Comparison of ENCODE assay signal across 16 mouse cellular contexts in genomic region chr17:29680921-29681320, GRCm38 (mm10). TPM values are rescaled to one million over a fixed set of nuclear protein-coding genes. Genes with fewer than 3 reads are reported as not detected.
DNase-seq lines count a peak whose midpoint lies in the region; ATAC-seq and TF ChIP-seq lines count a peak whose summit lies in the region.
"Had no signal": no experiment of that assay in that cellular context is flagged by ENCODE, and none has a peak within 500 bp of the region (broad histone marks: within the 10 kb centered on the region; RNA-seq: fewer than 3 reads in every experiment).

No protein-coding gene starts in this region.

- H3K4me1 ChIP-seq in forebrain, embryonic 12.5 days = 0 out of 2 replicates have a peak, but pooled peaks cover 6% of the 10 kb centered on the region
- H3K4me1 ChIP-seq in forebrain, embryonic 10.5 days = no peaks in the 10 kb centered on the region
- peaks cover 12% of the 10 kb centered on the region for H3K4me1 ChIP-seq in kidney, embryonic 15.5 days
- H3K4me1 ChIP-seq in midbrain, embryonic 12.5 days = 0 out of 2 replicates have a peak, but pooled peaks cover 4% of the 10 kb centered on the region
- no peaks in the 10 kb centered on the region for H3K4me1 ChIP-seq in midbrain, postnatal 0 days (ENCODE audit: insufficient read depth, low read length)
- peaks cover 7% of the 10 kb centered on the region for H3K4me1 ChIP-seq in bone marrow, adult 2 months (ENCODE audit: control insufficient read depth, insufficient read depth, low read length)
- H3K4me1 ChIP-seq: embryonic facial prominence, embryonic 13.5 days; limb, embryonic 12.5 days had no signal

- H3K9me3 ChIP-seq in forebrain, embryonic 12.5 days = no peaks in the 10 kb centered on the region
- H3K9me3 ChIP-seq in forebrain, embryonic 10.5 days = no peaks in the 10 kb centered on the region
- H3K9me3 ChIP-seq in kidney, embryonic 15.5 days (replicated peaks) = no peaks in the 10 kb centered on the region
- no peaks in the 10 kb centered on the region for H3K9me3 ChIP-seq in midbrain, embryonic 12.5 days
- H3K9me3 ChIP-seq in midbrain, postnatal 0 days (ENCODE audit: low read length) = no peaks in the 10 kb centered on the region
- H3K9me3 ChIP-seq: embryonic facial prominence, embryonic 13.5 days; limb, embryonic 12.5 days; liver, embryonic 13.5 days; neural tube, embryonic 12.5 days; stomach, embryonic 15.5 days had no signal

- TF ChIP-seq CTCF in midbrain, postnatal 0 days (IDR thresholded peaks at IDR 0.05) = no peak
- TF ChIP-seq CTCF in bone marrow, adult 2 months (IDR thresholded peaks at IDR 0.05; ENCODE audit: control insufficient read depth, insufficient read depth, low read length) = no peak

- DNase-seq in forebrain, embryonic 10.5 days (ENCODE audit: extremely low spot score, low spot score) = no peak
- no peak for DNase-seq in kidney, postnatal 25 days
- DNase-seq in midbrain, postnatal 0 days (ENCODE audit: low spot score) = no peak
- no peak for DNase-seq in adrenal gland, adult (ENCODE audit: inconsistent age in 2 of 2, low spot score in 1 of 2)
- DNase-seq: adrenal gland, postnatal 14 days; liver, embryonic 13.5 days had no signal

- H3K27me3 ChIP-seq in forebrain, embryonic 12.5 days = no peaks in the 10 kb centered on the region
- no peaks in the 10 kb centered on the region for H3K27me3 ChIP-seq in forebrain, embryonic 10.5 days (ENCODE audit: poor library complexity, severe bottlenecking)
- H3K27me3 ChIP-seq in kidney, embryonic 15.5 days = no peaks in the 10 kb centered on the region
- H3K27me3 ChIP-seq in midbrain, embryonic 12.5 days = no peaks in the 10 kb centered on the region
- no peaks in the 10 kb centered on the region for H3K27me3 ChIP-seq in midbrain, postnatal 0 days (ENCODE audit: insufficient read depth, low read length)
- H3K27me3 ChIP-seq: embryonic facial prominence, embryonic 13.5 days; limb, embryonic 12.5 days; liver, embryonic 13.5 days; neural tube, embryonic 12.5 days; stomach, embryonic 15.5 days had no signal

- peaks cover 93% of the 10 kb centered on the region for H3K36me3 ChIP-seq in forebrain, embryonic 12.5 days (replicated peaks)
- H3K36me3 ChIP-seq in forebrain, embryonic 10.5 days (replicated peaks) = peaks cover 100% of the 10 kb centered on the region
- peaks cover 98% of the 10 kb centered on the region for H3K36me3 ChIP-seq in kidney, embryonic 15.5 days
- peaks cover 95% of the 10 kb centered on the region for H3K36me3 ChIP-seq in midbrain, embryonic 12.5 days
- H3K36me3 ChIP-seq in midbrain, postnatal 0 days (ENCODE audit: insufficient read depth, low read length) = peaks cover 75% of the 10 kb centered on the region

- H3K4me3 ChIP-seq in forebrain, embryonic 12.5 days (replicated peaks) = no peak overlapping the region
- H3K4me3 ChIP-seq in forebrain, embryonic 10.5 days = no peak overlapping the region
- no peak overlapping the region for H3K4me3 ChIP-seq in kidney, embryonic 15.5 days (replicated peaks)
- H3K4me3 ChIP-seq in midbrain, embryonic 12.5 days = no peak overlapping the region
- no peak overlapping the region for H3K4me3 ChIP-seq in midbrain, postnatal 0 days (ENCODE audit: low read depth, low read length)
- no peak overlapping the region for H3K4me3 ChIP-seq in bone marrow, adult 2 months (replicated peaks; ENCODE audit: control insufficient read depth, low read depth, low read length)
- H3K4me3 ChIP-seq: embryonic facial prominence, embryonic 13.5 days; limb, embryonic 12.5 days; liver, embryonic 13.5 days; neural tube, embryonic 12.5 days; stomach, embryonic 15.5 days had no signal

- no peak for ATAC-seq in forebrain, embryonic 12.5 days (ENCODE audit: low FRiP score)
- no peak for ATAC-seq in kidney, embryonic 15.5 days (replicated peaks; ENCODE audit: low FRiP score)
- no peak for ATAC-seq in midbrain, embryonic 12.5 days (ENCODE audit: low FRiP score, low read depth)
- ATAC-seq in midbrain, postnatal 0 days (ENCODE audit: low FRiP score) = no peak

- H3K9ac ChIP-seq in forebrain, embryonic 12.5 days = no peak overlapping the region
- no peak overlapping the region for H3K9ac ChIP-seq in kidney, embryonic 15.5 days
- H3K9ac ChIP-seq in midbrain, embryonic 12.5 days (replicated peaks) = no peak overlapping the region
- no peak overlapping the region for H3K9ac ChIP-seq in midbrain, postnatal 0 days (replicated peaks; ENCODE audit: low read length, poor library complexity, severe bottlenecking)
- H3K9ac ChIP-seq: embryonic facial prominence, embryonic 13.5 days; limb, embryonic 12.5 days; liver, embryonic 13.5 days; neural tube, embryonic 12.5 days; stomach, embryonic 15.5 days had no signal

- TF ChIP-seq POLR2A in bone marrow, adult 2 months (IDR thresholded peaks at IDR 0.05; ENCODE audit: borderline replicate concordance, control insufficient read depth, low read depth, low read length) = no peak

- WGBS in forebrain, embryonic 12.5 days = 93% methylated on average over 2 of the region's 2 CpGs
- 94% methylated on average over 2 of the region's 2 CpGs for WGBS in forebrain, embryonic 10.5 days
- WGBS in kidney, embryonic 15.5 days = 86% methylated on average over 2 of the region's 2 CpGs
- 90% methylated on average over 2 of the region's 2 CpGs for WGBS in midbrain, embryonic 12.5 days
- WGBS in midbrain, postnatal 0 days = 93% methylated on average over 2 of the region's 2 CpGs
- WGBS in bone marrow, adult 2 months = 37% methylated on average over 2 of the region's 2 CpGs

- no peak overlapping the region for H3K4me2 ChIP-seq in forebrain, embryonic 12.5 days
- no peak overlapping the region for H3K4me2 ChIP-seq in kidney, embryonic 15.5 days
- no peak overlapping the region for H3K4me2 ChIP-seq in midbrain, embryonic 12.5 days (replicated peaks)
- no peak overlapping the region for H3K4me2 ChIP-seq in midbrain, postnatal 0 days (ENCODE audit: low read depth, low read length, poor library complexity, severe bottlenecking)
- H3K4me2 ChIP-seq: embryonic facial prominence, embryonic 13.5 days; heart, embryonic 11.5 days; limb, embryonic 12.5 days; liver, embryonic 13.5 days; neural tube, embryonic 12.5 days; stomach, embryonic 15.5 days had no signal

- 0 out of 2 replicates have a peak overlapping the region, but pooled peaks have one; percentile 21 for H3K27ac ChIP-seq in forebrain, embryonic 12.5 days
- H3K27ac ChIP-seq in forebrain, embryonic 10.5 days = no peak overlapping the region
- H3K27ac ChIP-seq in kidney, embryonic 15.5 days = peak overlapping the region; percentile 64
- H3K27ac ChIP-seq in midbrain, embryonic 12.5 days (replicated peaks) = 0 out of 2 replicates have a peak overlapping the region, but pooled peaks have one; percentile 61
- no peak overlapping the region for H3K27ac ChIP-seq in midbrain, postnatal 0 days (ENCODE audit: low read depth, low read length)
- H3K27ac ChIP-seq in bone marrow, adult 2 months (ENCODE audit: control insufficient read depth, insufficient read depth, low read depth, low read length, poor library complexity) = peak overlapping the region; percentile 50; the same call in 1 of the 2 replicates
- H3K27ac ChIP-seq: embryonic facial prominence, embryonic 13.5 days; limb, embryonic 12.5 days; liver, embryonic 13.5 days; macrophage; neural tube, embryonic 12.5 days; stomach, embryonic 15.5 days had no signal

RNA-seq across cellular contexts. Expression of gene Cmtr1, which starts 20.5 kb away (rescaled TPM):
- polyA plus RNA-seq in forebrain, embryonic 12.5 days (2016; fragmentation: Nextera tagmentation; extraction: Ambion mirVana) = 154 and 166 TPM in 2 replicates
- 139 and 156 TPM in 2 replicates for polyA plus RNA-seq in forebrain, embryonic 10.5 days (2016; fragmentation: Nextera tagmentation; extraction: Ambion mirVana)
- polyA plus RNA-seq in kidney, embryonic 15.5 days (2015; fragmentation: Nextera tagmentation; extraction: Ambion mirVana) = 122 and 126 TPM in 2 replicates
- 162 TPM in 2 replicates for polyA plus RNA-seq in midbrain, embryonic 12.5 days (2016; fragmentation: Nextera tagmentation; extraction: Ambion mirVana)
- total RNA-seq in midbrain, postnatal 0 days (2014; rRNA removed) = 58.5 and 63.6 TPM in 2 replicates
- polyA plus RNA-seq in midbrain, postnatal 0 days (2015; fragmentation: Nextera tagmentation; extraction: Ambion mirVana) = 105 and 106 TPM in 2 replicates
- 49.8 and 90.6 TPM in 2 replicates for polyA plus RNA-seq in bone marrow, adult 2 months (2011; ENCODE audit: insufficient read depth, insufficient read length, low replicate concordance, missing spikeins)

RNA-seq across cellular contexts. Expression of gene Ccdc167, which starts 35.9 kb away (rescaled TPM):
- polyA plus RNA-seq in forebrain, embryonic 12.5 days (2016; fragmentation: Nextera tagmentation; extraction: Ambion mirVana) = 15.8 and 17.8 TPM in 2 replicates
- polyA plus RNA-seq in forebrain, embryonic 10.5 days (2016; fragmentation: Nextera tagmentation; extraction: Ambion mirVana) = 16.0 and 17.9 TPM in 2 replicates
- 14.2 and 15.5 TPM in 2 replicates for polyA plus RNA-seq in kidney, embryonic 15.5 days (2015; fragmentation: Nextera tagmentation; extraction: Ambion mirVana)
- 15.6 and 15.9 TPM in 2 replicates for polyA plus RNA-seq in midbrain, embryonic 12.5 days (2016; fragmentation: Nextera tagmentation; extraction: Ambion mirVana)
- 9.0 and 9.4 TPM in 2 replicates for total RNA-seq in midbrain, postnatal 0 days (2014; rRNA removed)
- 8.3 and 8.6 TPM in 2 replicates for polyA plus RNA-seq in midbrain, postnatal 0 days (2015; fragmentation: Nextera tagmentation; extraction: Ambion mirVana)
- 24.2 and 28.3 TPM in 2 replicates for polyA plus RNA-seq in bone marrow, adult 2 months (2011; ENCODE audit: insufficient read depth, insufficient read length, low replicate concordance, missing spikeins)

Comparison
In these comparisons a context has a peak if more than half of its experiments do, and no peak if none do; other contexts are left out.
1. H3K27ac ChIP-seq: peak in forebrain, embryonic 12.5 days (single experiment), kidney, embryonic 15.5 days (single experiment), midbrain, embryonic 12.5 days (single experiment) and bone marrow, adult 2 months (single experiment); none in forebrain, embryonic 10.5 days (single experiment) and midbrain, postnatal 0 days (single experiment).